Mouse (Mus musculus): ENCODE results near the gene Syndig1l.

GRCm38 (mm10) chr12:84733366-84733765, 34.7 kb upstream of the Syndig1l start:
- TF ChIP-seq HCFC1 (IDR thresholded peaks at IDR 0.05; ENCODE audit: borderline replicate concordance, insufficient read depth, low read length) (no peak), ZNF384 (IDR thresholded peaks at IDR 0.05; ENCODE audit: low read depth, low read length) (no peak), ZC3H11A (IDR thresholded peaks at IDR 0.05; ENCODE audit: borderline replicate concordance, low read depth, low read length) (no peak)

Data from ES-E14 (cell line).